Mouse (Mus musculus) left cerebral cortex, adult 8-10 months (tissue): Measurements from ENCODE around the gene Ms4a12. TPM values are rescaled to one million over a fixed set of nuclear protein-coding genes. Genes with fewer than 3 reads are reported as not detected.
"Not testable (repeated sequence)": the region's sequence is repeated elsewhere in the genome, so short reads cannot be mapped to it uniquely, and the experiment has no call there.

Source experiments
- DNase-seq, 2 experiments: peaks; one replicate each; pipeline ENCODE4 v3.0.0; 2022; ENCODE audit warnings: low spot score in 2 of 2
- total RNA-seq, 4 experiments: library from RNA; stranded (reverse); gene quantifications; 2 replicates each; pipeline ENCODE4 v1.2.4; 2022

The Ms4a12 gene
- not detected for total RNA-seq

GRCm38 (mm10) chr19:11232348-11232747, at the start of gene Ms4a12:
Gene Ms4a12 (minus strand): TSS chr19:11232448.
- no peak for DNase-seq

- no peak for DNase-seq
These were observed 48.0 kb upstream of the Ms4a12 start for GRCm38 (mm10) chr19:11280223-11280622.

- DNase-seq, result no peak
These were observed 44.2 kb upstream of the Ms4a12 start for GRCm38 (mm10) chr19:11276431-11276830.

GRCm38 (mm10) chr19:11266956-11267355, 34.7 kb upstream of the Ms4a12 start:
- DNase-seq, result no peak

- no peak for DNase-seq
These were observed 34.0 kb upstream of the Ms4a12 start, which contains the start of gene Ms4a1 for GRCm38 (mm10) chr19:11266052-11266845. Gene Ms4a1 (minus strand): TSS chr19:11266241.

- no peak for DNase-seq
These were observed 32.4 kb upstream of the Ms4a12 start for GRCm38 (mm10) chr19:11264602-11265185.

- no peak for DNase-seq
These were observed 31.3 kb upstream of the Ms4a12 start for GRCm38 (mm10) chr19:11263549-11263948.

- DNase-seq, result not testable (repeated sequence)
These were observed 30.7 kb upstream of the Ms4a12 start for GRCm38 (mm10) chr19:11262932-11263331.

GRCm38 (mm10) chr19:11261522-11261921, 29.3 kb upstream of the Ms4a12 start:
- no peak for DNase-seq

- no peak for DNase-seq
These were observed 12.0 kb upstream of the Ms4a12 start for GRCm38 (mm10) chr19:11244230-11244629.

GRCm38 (mm10) chr19:11242560-11242959, 10.3 kb upstream of the Ms4a12 start:
- no peak for DNase-seq

GRCm38 (mm10) chr19:11235820-11236219, 3.6 kb upstream of the Ms4a12 start:
- DNase-seq, result no peak

- DNase-seq, result no peak
These were observed 2.9 kb upstream of the Ms4a12 start for GRCm38 (mm10) chr19:11234921-11235735.

GRCm38 (mm10) chr19:11234244-11234643, 2.0 kb upstream of the Ms4a12 start:
- no peak for DNase-seq

GRCm38 (mm10) chr19:11196546-11196945, 35.7 kb downstream of the Ms4a12 start, which contains the start of gene Ms4a13:
Gene Ms4a13 (minus strand): TSS chr19:11196737.
- DNase-seq, result no peak

GRCm38 (mm10) chr19:11192552-11192951, 39.7 kb downstream of the Ms4a12 start:
- DNase-seq, result no peak

GRCm38 (mm10) chr19:11184121-11184520, 48.1 kb downstream of the Ms4a12 start:
- no peak for DNase-seq

- no peak for DNase-seq
These were observed 54.8 kb downstream of the Ms4a12 start for GRCm38 (mm10) chr19:11177464-11177863.

GRCm38 (mm10) chr19:11165172-11165571, 67.1 kb downstream of the Ms4a12 start, which contains the start of gene 1700025F22Rik:
Gene 1700025F22Rik (minus strand): TSS chr19:11165320.
- no peak for DNase-seq
